Mouse (Mus musculus) kidney, adult 2 months (tissue): ENCODE data around the gene AW549877.

Experiments
- CTCF ChIP-seq: fragments of 200-500 bp; conservative IDR thresholded peaks from 2 replicates; pipeline ENCODE4 v1.5.1; 2011; ENCODE audit warnings: low read depth, mild to moderate bottlenecking, control low read depth, low read length, moderate library complexity, mixed read lengths; ENCODE audit not compliant: insufficient read depth, insufficient read length
- POLR2A ChIP-seq: fragments of 200-500 bp; IDR thresholded peaks from one replicate; pipeline ENCODE4 v1.6.1; 2011; ENCODE audit warnings: low read depth, low read length, control low read depth

DNA sequence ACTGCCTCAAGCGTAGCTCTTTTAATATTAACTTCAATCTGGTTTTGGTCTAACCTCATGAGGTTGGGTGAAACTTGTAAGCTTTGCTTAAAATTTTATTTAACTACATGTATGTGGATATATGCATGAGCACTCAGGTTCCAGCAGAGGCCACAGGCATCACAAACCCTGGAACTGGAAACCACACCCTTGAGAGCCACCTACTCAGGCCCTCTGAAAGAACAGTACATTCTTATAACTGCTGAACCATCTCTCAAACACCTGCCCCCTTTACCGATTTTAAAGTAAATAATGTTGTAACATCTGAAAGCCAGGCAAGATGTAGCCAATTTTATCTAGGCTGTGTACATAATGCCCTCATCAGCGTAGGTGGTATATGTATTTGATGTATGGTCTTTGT lies 15.7 kb downstream of the AW549877 start:
- TF ChIP-seq POLR2A (no peak), CTCF (no peak)
